7 mouse cellular contexts compared by ENCODE assay signal in genomic region chr19:4162646-4163542, GRCm38 (mm10). TPM values are rescaled to one million over a fixed set of nuclear protein-coding genes. Genes with fewer than 3 reads are reported as not detected.
DNase-seq lines count a peak whose midpoint lies in the region; ATAC-seq and TF ChIP-seq lines count a peak whose summit lies in the region.

Gene Rps6kb2, minus strand, starts transcription at chr19:4163354.

- WGBS in embryonic facial prominence, embryonic 12.5 days: 7% methylated on average over 42 of the region's 42 CpGs
- WGBS in kidney, adult 2 months: 7% methylated on average over 42 of the region's 42 CpGs
- WGBS in limb, embryonic 12.5 days: 6% methylated on average over 42 of the region's 42 CpGs
- 6% methylated on average over 42 of the region's 42 CpGs for WGBS in midbrain, embryonic 15.5 days
- WGBS in spleen, adult 2 months: 8% methylated on average over 42 of the region's 42 CpGs

- TF ChIP-seq POLR2A in kidney, adult 2 months (IDR thresholded peaks at IDR 0.05; ENCODE audit: low read depth, low read length): peak; percentile 51
- peak; percentile 13; the same call in 1 of the 2 replicates for TF ChIP-seq POLR2A in spleen, adult 2 months (IDR thresholded peaks at IDR 0.05; ENCODE audit: low read depth, low read length)

- no peaks in the 10 kb centered on the region for H3K9me3 ChIP-seq in embryonic facial prominence, embryonic 12.5 days
- no peaks in the 10 kb centered on the region for H3K9me3 ChIP-seq in limb, embryonic 12.5 days
- no peaks in the 10 kb centered on the region for H3K9me3 ChIP-seq in midbrain, embryonic 15.5 days

- peak within 1 kb of the TSS; percentile 80 for H3K27ac ChIP-seq in embryonic facial prominence, embryonic 12.5 days
- H3K27ac ChIP-seq in kidney, adult 2 months (ENCODE audit: insufficient read depth, low read depth, low read length): no peak within 1 kb of the TSS
- peak within 1 kb of the TSS; percentile 74 for H3K27ac ChIP-seq in limb, embryonic 12.5 days
- H3K27ac ChIP-seq in midbrain, embryonic 15.5 days: peak within 1 kb of the TSS; percentile 84
- peak within 1 kb of the TSS; percentile 34; the same call in 1 of the 2 replicates for H3K27ac ChIP-seq in spleen, adult 2 months (ENCODE audit: insufficient read depth, low read length)

- H3K9ac ChIP-seq in embryonic facial prominence, embryonic 12.5 days: peak within 1 kb of the TSS; percentile 76
- H3K9ac ChIP-seq in limb, embryonic 12.5 days (replicated peaks): peak within 1 kb of the TSS; percentile 81
- H3K9ac ChIP-seq in midbrain, embryonic 15.5 days: peak within 1 kb of the TSS; percentile 70

- peaks cover 32% of the 10 kb centered on the region for H3K36me3 ChIP-seq in embryonic facial prominence, embryonic 12.5 days
- no peaks in the 10 kb centered on the region for H3K36me3 ChIP-seq in kidney, adult 2 months (ENCODE audit: control insufficient read depth, insufficient read depth, low read length)
- peaks cover 38% of the 10 kb centered on the region for H3K36me3 ChIP-seq in limb, embryonic 12.5 days
- H3K36me3 ChIP-seq in midbrain, embryonic 15.5 days (replicated peaks): peaks cover 18% of the 10 kb centered on the region
- H3K36me3 ChIP-seq in spleen, adult 2 months (ENCODE audit: control insufficient read depth, insufficient read depth, low read length): peaks cover 7% of the 10 kb centered on the region

- peaks cover 8% of the 10 kb centered on the region for H3K4me1 ChIP-seq in embryonic facial prominence, embryonic 12.5 days
- H3K4me1 ChIP-seq in kidney, adult 2 months (ENCODE audit: control insufficient read depth, insufficient read depth, low read length): peaks cover 7% of the 10 kb centered on the region; the same call in 1 of the 2 replicates
- H3K4me1 ChIP-seq in limb, embryonic 12.5 days (replicated peaks): peaks cover 7% of the 10 kb centered on the region
- H3K4me1 ChIP-seq in midbrain, embryonic 15.5 days: peaks cover 21% of the 10 kb centered on the region
- peaks cover 4% of the 10 kb centered on the region; the same call in 1 of the 2 replicates for H3K4me1 ChIP-seq in spleen, adult 2 months (ENCODE audit: control insufficient read depth, insufficient read depth, insufficient read length)

- no peak for TF ChIP-seq CTCF in kidney, adult 2 months (conservative IDR thresholded peaks at IDR 0.05; ENCODE audit: insufficient read depth, insufficient read length, low read depth, low read length)
- no peak for TF ChIP-seq CTCF in spleen, adult 2 months (IDR thresholded peaks at IDR 0.05; ENCODE audit: extremely low read depth, insufficient read depth, insufficient read length, insufficient replicate concordance)

- ATAC-seq in embryonic facial prominence, embryonic 12.5 days (ENCODE audit: insufficient number of reproducible peaks, insufficient read depth, low FRiP score, low TSS enrichment): peak; percentile 64
- ATAC-seq in limb, embryonic 12.5 days (ENCODE audit: insufficient number of reproducible peaks, insufficient read depth, low FRiP score, low TSS enrichment, low read depth): peak; percentile 75
- peak; percentile 89 for ATAC-seq in midbrain, embryonic 15.5 days (replicated peaks)

- H3K27me3 ChIP-seq in embryonic facial prominence, embryonic 12.5 days: no peaks in the 10 kb centered on the region
- H3K27me3 ChIP-seq in kidney, adult 2 months (replicated peaks; ENCODE audit: control insufficient read depth, insufficient read depth, low read length): no peaks in the 10 kb centered on the region
- H3K27me3 ChIP-seq in limb, embryonic 12.5 days: no peaks in the 10 kb centered on the region
- no peaks in the 10 kb centered on the region for H3K27me3 ChIP-seq in midbrain, embryonic 15.5 days (replicated peaks)
- H3K27me3 ChIP-seq in spleen, adult 2 months (ENCODE audit: control insufficient read depth, insufficient read depth, low read length): no peaks in the 10 kb centered on the region

- peak; percentile 93 for DNase-seq in adrenal gland, postnatal 25 days
- peak; percentile 97 to 98 for DNase-seq in heart, adult 18-20 months
- DNase-seq in kidney, adult 2 months: peak; percentile 98
- peak; percentile 86 to 94 for DNase-seq in spleen, adult 2 months (ENCODE audit: low read depth in 1 of 2, low spot score in 2 of 2)

- peak within 1 kb of the TSS; percentile 71 for H3K4me3 ChIP-seq in embryonic facial prominence, embryonic 12.5 days
- H3K4me3 ChIP-seq in kidney, adult 2 months (ENCODE audit: insufficient read depth, low read depth, low read length): peak within 1 kb of the TSS; percentile 81
- peak within 1 kb of the TSS; percentile 69 for H3K4me3 ChIP-seq in limb, embryonic 12.5 days (replicated peaks)
- peak within 1 kb of the TSS; percentile 66 for H3K4me3 ChIP-seq in midbrain, embryonic 15.5 days
- H3K4me3 ChIP-seq in spleen, adult 2 months (ENCODE audit: extremely low read depth, insufficient read depth, insufficient read length): peak within 1 kb of the TSS; percentile 74

- H3K4me2 ChIP-seq in embryonic facial prominence, embryonic 12.5 days (replicated peaks): peak within 1 kb of the TSS; percentile 85
- peak within 1 kb of the TSS; percentile 93 for H3K4me2 ChIP-seq in limb, embryonic 12.5 days
- H3K4me2 ChIP-seq in midbrain, embryonic 15.5 days: peak within 1 kb of the TSS; percentile 92

RNA-seq across cellular contexts. Expression of gene Rps6kb2, which starts in this region (rescaled TPM):
- total RNA-seq in adrenal gland, postnatal 25 days (2021): 48.8 and 52.6 TPM in 2 replicates
- 59.7 and 71.7 TPM in 2 replicates for polyA plus RNA-seq in embryonic facial prominence, embryonic 12.5 days (2016; fragmentation: Nextera tagmentation; extraction: Ambion mirVana)
- 10 to 100 TPM; 13.1 to 17.1 TPM for total RNA-seq in heart, adult 18-20 months (2021)
- polyA plus RNA-seq in kidney, adult 2 months (2012; rRNA removed): 41.0 and 41.8 TPM in 2 replicates
- 63.3 and 69.4 TPM in 2 replicates for polyA plus RNA-seq in limb, embryonic 12.5 days (2016; fragmentation: Nextera tagmentation; extraction: Ambion mirVana)
- polyA plus RNA-seq in midbrain, embryonic 15.5 days (2015; fragmentation: Nextera tagmentation; extraction: Ambion mirVana): 60.1 and 60.7 TPM in 2 replicates
- polyA plus RNA-seq in spleen, adult 2 months (2012; rRNA removed): 40.7 and 51.5 TPM in 2 replicates
